Mouse (Mus musculus): ENCODE results near the gene Mrm3.

DNA sequence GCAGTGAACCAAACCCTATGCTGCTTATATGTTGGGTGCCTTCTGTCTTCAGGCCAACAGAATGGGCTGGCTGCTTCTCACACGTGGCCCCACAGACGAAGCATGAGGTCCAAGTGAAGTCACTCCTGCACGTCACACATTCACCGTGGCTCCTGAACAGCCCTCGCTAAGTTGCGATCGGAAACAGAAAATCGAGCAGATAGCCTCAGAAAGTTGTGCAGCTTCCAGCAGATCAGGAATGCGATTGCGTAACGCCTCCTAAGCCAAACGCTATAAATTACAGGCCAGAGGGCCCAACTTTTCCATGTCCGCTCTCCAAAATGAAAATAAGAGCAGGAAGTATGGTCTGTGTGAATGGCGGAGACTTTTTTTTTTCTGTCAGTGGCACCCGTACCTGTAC lies 48.9 kb downstream of the Mrm3 start:
- TF ChIP-seq MYOD1 (IDR thresholded peaks at IDR 0.05; ENCODE audit: control insufficient read depth in 1 of 3, insufficient read length in 2 of 3, low read depth in 2 of 3) (no peak), CEBPB (IDR thresholded peaks at IDR 0.05; ENCODE audit: insufficient read depth, poor library complexity, severe bottlenecking) (peak; percentile 97), E2F4 (IDR thresholded peaks at IDR 0.05; ENCODE audit: insufficient read depth) (no peak), POLR2A (IDR thresholded peaks at IDR 0.05; ENCODE audit: insufficient read length, low read depth) (no peak), MAX (IDR thresholded peaks at IDR 0.05; ENCODE audit: low read depth) (no peak), MYOG (IDR thresholded peaks at IDR 0.05; ENCODE audit: control insufficient read depth in 1 of 3, insufficient read depth in 1 of 3, insufficient read length in 2 of 3, low read depth in 2 of 3) (no peak), USF1 (IDR thresholded peaks at IDR 0.05; ENCODE audit: low read depth) (no peak), REST (IDR thresholded peaks at IDR 0.05; ENCODE audit: insufficient read depth, insufficient read length) (no peak), TCF12 (IDR thresholded peaks at IDR 0.05; ENCODE audit: insufficient read depth, poor library complexity, severe bottlenecking) (no peak), POLR2AphosphoS2 (IDR thresholded peaks at IDR 0.05; ENCODE audit: insufficient read length, low read depth) (no peak), SRF (IDR thresholded peaks at IDR 0.05; ENCODE audit: control insufficient read depth, insufficient read length, low read depth) (no peak), TCF3 (IDR thresholded peaks at IDR 0.05; ENCODE audit: insufficient read length, low read depth) (no peak)
